Mouse (Mus musculus) left cerebral cortex, adult 18-20 months (tissue): ENCODE measurements at regions not wholly inside any gene's neighbourhood (a gene's known extent, or its start where the extent isn't known, plus 50 kb on each side); places are given as distances from the start of the nearest gene placed in this dataset.
"Not testable (repeated sequence)": the region's sequence is repeated elsewhere in the genome, so short reads cannot be mapped to it uniquely, and the experiment has no call there.

ENCODE experiments used
- DNase-seq, 2 experiments: peaks; one replicate each; pipeline ENCODE4 v3.0.0; 2021 to 2022; ENCODE audit warnings: low spot score in 2 of 2, mixed read lengths in 1 of 2

DNA sequence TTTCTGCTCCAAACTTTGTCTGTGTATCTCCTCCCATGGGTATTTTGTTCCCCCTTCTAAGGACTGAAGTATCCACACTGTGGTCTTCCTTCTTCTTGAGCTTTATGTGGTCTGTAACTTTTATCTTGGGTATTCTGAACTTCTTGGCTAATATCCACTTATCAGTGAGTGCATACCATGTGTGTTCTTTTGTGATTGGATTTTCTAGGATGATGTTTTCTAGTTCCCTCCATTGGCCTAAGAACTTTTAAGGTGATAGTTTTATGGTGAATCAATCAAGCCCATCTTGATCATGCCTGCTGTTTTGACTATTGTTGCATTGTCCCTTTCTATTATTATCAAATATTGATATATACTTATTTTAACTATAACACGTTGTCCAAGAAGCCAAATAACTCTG is 779.4 kb upstream of the Tpm3-rs7 start:
- DNase-seq: not testable (repeated sequence)

GRCm38 (mm10) chr14:112535914-112536313 is 778.5 kb upstream of the Tpm3-rs7 start:
- DNase-seq: no peak

GRCm38 (mm10) chr14:112542261-112542660 is 772.1 kb upstream of the Tpm3-rs7 start:
- no peak for DNase-seq

GRCm38 (mm10) chr14:112548798-112549197 is 765.6 kb upstream of the Tpm3-rs7 start:
- DNase-seq: no peak

- no peak for DNase-seq
These were observed 752.2 kb upstream of the Tpm3-rs7 start for GRCm38 (mm10) chr14:112562246-112562645.

DNA sequence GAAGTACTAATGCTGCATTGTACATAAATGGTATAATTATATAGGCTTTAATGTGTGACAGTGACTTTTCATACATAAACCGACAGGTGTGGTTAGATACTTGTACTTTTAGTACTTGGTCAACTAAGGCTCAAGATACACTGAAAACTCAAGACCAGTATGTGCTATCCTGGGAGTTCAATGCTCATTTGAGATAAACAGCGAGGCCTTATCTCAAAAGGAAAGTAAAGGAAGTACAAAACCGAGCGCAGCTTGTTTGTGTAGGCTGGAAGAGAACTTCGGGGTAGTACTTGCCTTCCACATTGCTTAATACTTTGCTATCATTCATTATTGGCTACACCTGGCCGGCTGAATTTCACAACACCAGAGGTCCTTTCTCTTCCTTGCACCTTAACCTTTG is 719.7 kb upstream of the Tpm3-rs7 start:
- DNase-seq: no peak

DNA sequence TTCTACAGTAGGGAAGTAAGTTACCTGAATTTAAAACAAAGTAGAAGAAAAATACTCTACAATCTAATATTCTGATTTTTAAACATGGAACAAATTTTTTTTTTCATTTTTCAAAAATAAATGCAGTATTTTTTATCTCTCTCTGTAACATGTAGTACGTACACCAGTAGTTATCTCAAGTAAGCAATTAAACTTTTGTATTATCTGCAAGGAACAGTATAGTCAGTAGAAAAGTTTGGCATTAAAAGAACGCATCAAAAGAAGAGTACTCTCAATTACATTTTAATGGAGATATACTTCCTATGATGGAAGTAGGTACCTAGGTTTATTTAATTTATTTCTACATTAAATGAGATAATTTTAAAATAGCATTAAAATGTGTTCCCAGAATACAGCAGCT is 693.7 kb upstream of the Tpm3-rs7 start:
- no peak for DNase-seq

DNA sequence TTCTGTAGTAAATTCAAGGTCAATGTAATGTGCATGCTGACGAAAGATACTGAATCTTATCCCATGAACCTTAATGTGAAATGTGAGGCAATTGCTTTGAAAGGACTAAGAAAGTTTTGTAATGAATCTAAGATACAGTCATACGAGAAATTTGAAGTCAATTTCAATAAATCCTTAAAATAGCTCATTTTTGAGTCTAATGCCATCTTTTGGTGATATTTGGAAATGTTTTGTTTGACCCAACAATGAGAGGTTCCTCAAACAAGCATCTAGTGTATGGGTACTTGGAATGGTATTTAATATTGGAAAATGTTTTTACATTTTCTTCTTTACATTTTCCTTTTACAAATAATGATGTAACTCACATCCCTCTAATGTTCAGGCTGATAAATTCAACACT is 656.8 kb upstream of the Tpm3-rs7 start:
- no peak for DNase-seq

- no peak for DNase-seq
These were observed 654.6 kb upstream of the Tpm3-rs7 start for GRCm38 (mm10) chr14:112659819-112660218.

GRCm38 (mm10) chr14:112680684-112681083 is 633.7 kb upstream of the Tpm3-rs7 start:
- no peak for DNase-seq

DNA sequence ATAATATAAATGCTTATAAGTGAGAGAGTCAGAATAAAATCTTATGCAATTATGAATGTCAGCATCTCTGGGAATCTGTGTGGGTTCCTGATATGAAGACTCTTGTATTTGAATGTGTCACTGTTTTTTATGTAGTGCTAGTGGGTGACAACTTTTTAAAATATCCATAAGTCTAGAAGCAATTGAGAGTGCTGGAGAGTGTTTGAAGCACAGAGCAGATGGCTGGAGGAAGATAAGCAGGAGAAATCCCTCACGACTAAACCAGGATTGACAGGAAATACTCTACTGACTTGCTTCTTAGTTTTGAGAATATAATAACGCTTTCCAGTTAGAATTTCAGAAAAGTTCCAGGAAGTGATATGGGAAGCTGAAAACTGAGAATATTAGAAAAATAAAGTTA is 628.4 kb upstream of the Tpm3-rs7 start:
- DNase-seq: peak in 1 of 2 experiments; percentile 13

DNA sequence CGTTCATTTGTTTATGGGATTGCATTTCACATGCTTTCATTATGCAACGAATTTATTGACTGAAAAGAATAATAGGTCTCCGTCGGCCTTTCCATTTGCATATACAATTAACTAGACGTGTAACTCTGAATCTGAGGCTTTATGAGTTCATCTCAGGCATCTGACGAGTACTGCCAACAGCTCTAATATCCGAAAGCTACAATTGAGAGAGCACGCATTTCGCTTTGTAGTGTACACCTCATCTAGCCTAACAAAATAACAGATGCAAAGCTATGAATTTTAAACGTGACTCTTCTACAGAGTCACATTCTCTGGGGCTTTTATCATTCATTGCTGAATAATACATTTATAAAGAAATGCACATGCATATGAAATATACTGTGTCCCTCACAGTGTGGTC is 594.9 kb upstream of the Tpm3-rs7 start:
- no peak for DNase-seq
